Mouse (Mus musculus): ENCODE measurements around the gene Arhgap5. TPM values are rescaled to one million over a fixed set of nuclear protein-coding genes. Genes with fewer than 3 reads are reported as not detected.

The Arhgap5 gene
- 48.5 TPM for polyA plus RNA-seq (2017; shearing (Covaris generic))

DNA sequence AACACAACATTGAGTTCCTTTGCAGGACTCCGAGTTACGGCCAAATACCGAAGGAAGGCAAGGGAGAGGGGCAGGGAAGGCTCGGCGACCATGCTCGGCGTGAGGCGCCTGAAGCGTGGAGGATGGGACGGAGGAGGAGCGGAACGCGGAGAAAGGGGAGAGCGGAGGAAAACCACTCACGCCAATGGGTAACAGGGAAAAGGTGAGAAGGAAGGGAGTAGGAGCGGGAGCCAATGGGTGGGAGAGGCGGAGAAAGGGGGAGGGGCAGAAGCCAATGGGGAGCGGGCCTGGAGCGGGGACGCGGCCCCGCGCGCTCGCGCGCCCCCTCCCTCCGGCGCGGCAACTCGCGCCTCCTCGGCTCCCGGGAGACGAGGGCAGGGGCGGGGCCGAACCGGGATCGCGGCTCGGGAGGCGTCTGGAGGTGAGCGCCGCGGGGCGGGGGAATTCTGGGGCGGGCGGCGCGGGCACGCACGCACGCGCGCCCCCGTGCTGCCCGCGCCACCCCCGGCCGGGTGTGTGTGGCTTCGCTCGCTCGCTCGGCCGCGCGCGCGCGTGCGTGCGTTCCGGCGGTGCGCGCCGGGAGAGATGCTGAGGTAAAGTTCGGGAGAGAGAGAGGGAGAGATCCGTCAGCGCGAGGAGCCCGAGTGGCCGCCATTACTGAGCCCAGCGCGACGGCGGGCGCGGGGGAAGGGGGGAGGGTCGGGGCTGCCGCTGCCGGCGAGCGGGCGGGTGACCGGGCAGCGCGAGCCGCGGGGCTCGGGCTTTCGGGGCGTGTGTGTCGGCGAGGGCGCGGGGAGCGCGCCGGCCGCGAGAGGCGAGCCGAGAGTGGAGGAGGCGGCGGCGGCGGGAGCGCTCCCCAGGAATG, at the start of gene Arhgap5:
Arhgap5 (plus strand) TSS at position 517 of the 865 bp plus-strand sequence.

Other genes with a start within 250 kb of the Arhgap5 start
- gene Akap6, start 195.4 kb downstream of the Arhgap5 start, polyA plus RNA-seq (2017; shearing (Covaris generic)): 0.28 TPM

Measured in effector memory CD4-positive, alpha-beta T cell, adult 7 months (primary cell).